In the genomic region with DNA sequence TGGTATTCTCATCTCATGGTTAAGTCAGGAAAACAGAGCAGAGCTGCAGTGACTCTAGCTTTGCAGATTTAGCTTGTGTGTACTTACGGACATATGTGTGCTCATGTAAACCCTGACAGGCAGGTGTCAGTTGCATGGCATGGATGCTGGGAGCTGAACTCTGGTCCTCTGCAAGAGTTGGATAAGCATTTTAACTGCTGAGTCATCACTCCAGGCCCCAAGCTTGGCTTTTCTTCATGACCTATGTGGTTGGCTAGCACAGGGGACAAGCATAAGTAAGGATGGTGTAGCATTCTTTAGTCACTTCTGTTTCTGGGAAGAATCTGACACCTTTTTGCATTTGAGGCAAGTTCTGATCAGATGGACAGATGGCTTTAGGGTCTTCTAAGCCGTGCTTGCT, we compare ENCODE assay signal across 30 mouse cellular contexts.
"Had no signal": no experiment of that assay in that cellular context is flagged by ENCODE, and none has a peak within 500 bp of the region (broad histone marks: within the 10 kb centered on the region; RNA-seq: fewer than 3 reads in every experiment).

No protein-coding gene starts in this region.

- H3K4me2 ChIP-seq: limb, embryonic 12.5 days; limb, embryonic 13.5 days; limb, embryonic 15.5 days; liver, embryonic 11.5 days; liver, embryonic 12.5 days; liver, embryonic 13.5 days; liver, embryonic 15.5 days; lung, embryonic 14.5 days; lung, embryonic 15.5 days; midbrain, embryonic 12.5 days; midbrain, embryonic 15.5 days; neural tube, embryonic 12.5 days had no signal

- DNase-seq: left cerebral cortex, postnatal 4 days; liver; liver, embryonic 13.5 days; liver, postnatal 0 days; lung, adult 18-20 months; lung, adult 2 months; lung, embryonic 14.5 days; lung, postnatal 10 days; lung, postnatal 14 days; lung, postnatal 36 days; lung, postnatal 4 days; midbrain, embryonic 14.5 days had no signal

- H3K36me3 ChIP-seq: limb, embryonic 10.5 days; limb, embryonic 12.5 days; limb, embryonic 13.5 days; limb, embryonic 15.5 days; liver, embryonic 12.5 days; liver, embryonic 13.5 days; liver, embryonic 15.5 days; lung, embryonic 15.5 days; midbrain, embryonic 10.5 days; midbrain, embryonic 12.5 days; midbrain, embryonic 15.5 days; neural tube, embryonic 12.5 days had no signal

- H3K4me3 ChIP-seq: limb, embryonic 10.5 days; limb, embryonic 12.5 days; limb, embryonic 13.5 days; limb, embryonic 15.5 days; liver, embryonic 12.5 days; liver, embryonic 13.5 days; liver, embryonic 15.5 days; lung, embryonic 15.5 days; megakaryocyte, embryonic 14.5 days; midbrain, embryonic 10.5 days; midbrain, embryonic 12.5 days; midbrain, embryonic 15.5 days; myocyte; neural tube, embryonic 12.5 days had no signal

- H3K9me3 ChIP-seq: limb, embryonic 10.5 days; limb, embryonic 12.5 days; limb, embryonic 13.5 days; limb, embryonic 15.5 days; liver, embryonic 12.5 days; liver, embryonic 13.5 days; liver, embryonic 15.5 days; lung, embryonic 15.5 days; midbrain, embryonic 10.5 days; midbrain, embryonic 12.5 days; midbrain, embryonic 15.5 days; neural tube, embryonic 12.5 days had no signal

- H3K27me3 ChIP-seq: limb, embryonic 12.5 days; limb, embryonic 13.5 days; limb, embryonic 15.5 days; liver, embryonic 12.5 days; liver, embryonic 13.5 days; liver, embryonic 15.5 days; lung, embryonic 15.5 days; megakaryocyte, embryonic 14.5 days; midbrain, embryonic 12.5 days; midbrain, embryonic 15.5 days; neural tube, embryonic 12.5 days had no signal

- H3K9ac ChIP-seq: limb, embryonic 12.5 days; limb, embryonic 13.5 days; limb, embryonic 15.5 days; liver, embryonic 12.5 days; liver, embryonic 13.5 days; liver, embryonic 14.5 days; liver, embryonic 15.5 days; liver, postnatal 0 days; lung, embryonic 14.5 days; lung, embryonic 15.5 days; midbrain, embryonic 12.5 days; midbrain, embryonic 15.5 days; neural tube, embryonic 12.5 days had no signal

- ATAC-seq: liver, embryonic 12.5 days; liver, postnatal 0 days; lung, postnatal 0 days; midbrain, embryonic 15.5 days; midbrain, embryonic 16.5 days had no signal

- H3K4me1 ChIP-seq: limb, embryonic 12.5 days; limb, embryonic 15.5 days; liver, embryonic 12.5 days; liver, embryonic 13.5 days; liver, embryonic 15.5 days; lung, embryonic 15.5 days; megakaryocyte, embryonic 14.5 days; midbrain, embryonic 10.5 days; midbrain, embryonic 12.5 days; midbrain, embryonic 15.5 days; neural tube, embryonic 12.5 days had no signal

- H3K27ac ChIP-seq: limb, embryonic 10.5 days; limb, embryonic 12.5 days; limb, embryonic 13.5 days; limb, embryonic 15.5 days; liver, embryonic 12.5 days; liver, embryonic 13.5 days; liver, embryonic 14.5 days; liver, embryonic 15.5 days; lung, embryonic 15.5 days; macrophage; midbrain, embryonic 10.5 days; midbrain, embryonic 12.5 days; midbrain, embryonic 15.5 days; neural tube, embryonic 12.5 days had no signal
